Mouse (Mus musculus) heart, adult 2 months (tissue): ENCODE results near the gene Syce3. TPM values are rescaled to one million over a fixed set of nuclear protein-coding genes. Genes with fewer than 3 reads are reported as not detected.

Source experiments
- DNase-seq, 2 experiments: peaks; one replicate each; pipeline ENCODE4 v3.0.0; 2021
- H3K27ac ChIP-seq: fragments of 200-600 bp; 2 replicates; pipeline ENCODE4 v1.8.1; 2022
- H3K27me3 ChIP-seq: fragments of 200-500 bp; 2 replicates; pipeline ENCODE4 v1.6.1; 2012; ENCODE audit warnings: mild to moderate bottlenecking, low read length, inconsistent platforms, mixed read lengths; ENCODE audit not compliant: control insufficient read depth, insufficient read depth
- H3K36me3 ChIP-seq: fragments of 200-500 bp; 2 replicates; pipeline ENCODE4 v1.6.1; 2012; ENCODE audit warnings: low read length, inconsistent platforms; ENCODE audit not compliant: control insufficient read depth, insufficient read depth
- H3K4me1 ChIP-seq: fragments of 200-500 bp; 2 replicates; pipeline ENCODE4 v1.6.1; 2011; ENCODE audit warnings: low read length; ENCODE audit not compliant: control insufficient read depth, insufficient read depth
- H3K4me3 ChIP-seq: fragments of 200-600 bp; 2 replicates; pipeline ENCODE4 v1.8.1; 2022
- H3K79me2 ChIP-seq: fragments of 200-500 bp; replicated peaks from 2 replicates; pipeline ENCODE4 v1.6.1; 2012; ENCODE audit warnings: mild to moderate bottlenecking, inconsistent platforms, low read length, moderate library complexity, mixed read lengths; ENCODE audit not compliant: control insufficient read depth, insufficient read depth
- H3K9ac ChIP-seq: fragments of 200-500 bp; 2 replicates; pipeline ENCODE4 v1.6.1; 2012; ENCODE audit warnings: low read depth, mild to moderate bottlenecking, control low read depth, inconsistent platforms, low read length, mixed read lengths
- CTCF ChIP-seq: fragments of 200-600 bp; IDR thresholded peaks from 2 replicates; pipeline ENCODE4 v1.8.1; 2022; ENCODE audit warnings: antibody characterized with exemption, mild to moderate bottlenecking, moderate library complexity
- EP300 ChIP-seq: fragments of 200-500 bp; IDR thresholded peaks from 2 replicates; pipeline ENCODE4 v1.6.1; 2011; ENCODE audit warnings: low read depth, low read length, control low read depth; ENCODE audit not compliant: insufficient read depth
- POLR2A ChIP-seq: fragments of 200-500 bp; IDR thresholded peaks from 2 replicates; pipeline ENCODE4 v1.6.1; 2011; ENCODE audit warnings: mild to moderate bottlenecking, low read depth, low read length, control low read depth; ENCODE audit not compliant: insufficient read depth
- WGBS: fragments of 180-500 bp; shearing (Covaris S2); methylation state at CpG from one replicate; pipeline ENCODE4 v1.1.7; 2018; 5-methylcytosine and 5-hydroxymethylcytosine counted together
- intact Hi-C: fragments of 180-260 bp; cut with DNase I; formaldehyde crosslinking; loops from one replicate; pipeline ENCODE4 v1.15.1; 2025
- polyA plus RNA-seq: library from polyadenylated mRNA; depleted of rRNA; stranded (reverse); fragments of >200 nt; gene quantifications from 2 replicates; pipeline ENCODE4 v1.2.3, GENCODE M21; 2012
- total RNA-seq, 2 experiments: library from RNA; stranded (reverse); gene quantifications; 2 replicates each; pipeline ENCODE4 v1.2.3; 2021

Gene Syce3
- total and polyA plus RNA-seq, 3 experiments, result not detected

GRCm38 (mm10) chr15:89363051-89363450 lies 47.3 kb downstream of the Syce3 start:
- no peaks in the 10 kb centered on the region; the same call in 1 of the 2 replicates for H3K79me2 ChIP-seq
- H3K36me3 ChIP-seq, result no peaks in the 10 kb centered on the region

GRCm38 (mm10) chr15:89358784-89359183 lies 51.5 kb downstream of the Syce3 start:
- DNase-seq, result no peak
- intact Hi-C loops, result no loop called here
- WGBS, result 50% methylated on average over 3 of the region's 3 CpGs

More at GRCm38 (mm10) chr15:89363051-89363450, 47.3 kb downstream of the Syce3 start:
- Histone ChIP-seq H3K4me1 (no peaks in the 10 kb centered on the region), H3K27ac (no peak overlapping the region), H3K9ac (no peak overlapping the region), H3K27me3 (no peaks in the 10 kb centered on the region), H3K4me3 (no peak overlapping the region)
- TF ChIP-seq CTCF (no peak), POLR2A (no peak)
- 82% methylated on average over 7 of the region's 7 CpGs for WGBS
- intact Hi-C loops, result no loop called here
- no peak for DNase-seq

GRCm38 (mm10) chr15:89356372-89356771 lies 53.9 kb downstream of the Syce3 start:
- Histone ChIP-seq H3K4me1 (peaks cover 6% of the 10 kb centered on the region), H3K9ac (no peak overlapping the region), H3K4me3 (peak overlapping the region; percentile 97), H3K27me3 (no peaks in the 10 kb centered on the region), H3K36me3 (no peaks in the 10 kb centered on the region), H3K27ac (peak overlapping the region; percentile 90), H3K79me2 (peaks cover 3% of the 10 kb centered on the region)
- intact Hi-C loops, result no loop called here
- DNase-seq, result no peak
- under 1% methylated on average over 15 of the region's 15 CpGs for WGBS
- TF ChIP-seq POLR2A (no peak), CTCF (no peak), EP300 (no peak)

More at GRCm38 (mm10) chr15:89358784-89359183, 51.5 kb downstream of the Syce3 start:
- Histone ChIP-seq H3K9ac (no peak overlapping the region), H3K79me2 (peaks cover 3% of the 10 kb centered on the region), H3K4me1 (peaks cover 6% of the 10 kb centered on the region), H3K27me3 (no peaks in the 10 kb centered on the region), H3K36me3 (no peaks in the 10 kb centered on the region), H3K27ac (no peak overlapping the region), H3K4me3 (no peak overlapping the region)
- no peak for TF ChIP-seq EP300
- TF ChIP-seq POLR2A, result no peak
- TF ChIP-seq CTCF, result no peak

GRCm38 (mm10) chr15:89355241-89356187 lies 54.8 kb downstream of the Syce3 start, which contains the start of the genes Lmf2 and Ncaph2:
TSS of gene Lmf2 (minus strand) at chr15:89355659.
TSS of gene Ncaph2 (plus strand) at chr15:89355719.
- Histone ChIP-seq H3K27me3 (no peaks in the 10 kb centered on the region), H3K36me3 (no peaks in the 10 kb centered on the region; the same call in 1 of the 2 replicates), H3K4me3 (peak within 1 kb of the TSS; percentile 97), H3K9ac (peak within 1 kb of the TSS; percentile 95), H3K79me2 (peaks cover 3% of the 10 kb centered on the region), H3K27ac (peak within 1 kb of the TSS; percentile 90), H3K4me1 (peaks cover 7% of the 10 kb centered on the region)
- TF ChIP-seq POLR2A (peak; percentile 57), EP300 (0 out of 2 replicates have a peak, but pooled peaks have one; percentile 33), CTCF (no peak)
- peak; percentile 95 to 98 for DNase-seq
- under 1% methylated on average over 64 of the region's 64 CpGs for WGBS
- intact Hi-C loops, result loop anchor here (2.0 kb wide), 2 partner anchors 17 to 41 kb away; partner anchors contain the start of genes Sbf1 and Sco2

- Histone ChIP-seq H3K4me1 (peaks cover 7% of the 10 kb centered on the region), H3K9ac (peak overlapping the region; percentile 95), H3K79me2 (peaks cover 3% of the 10 kb centered on the region), H3K36me3 (no peaks in the 10 kb centered on the region; the same call in 1 of the 2 replicates), H3K27ac (peak overlapping the region; percentile 90; the same call in 1 of the 2 replicates), H3K4me3 (peak overlapping the region; percentile 97), H3K27me3 (no peaks in the 10 kb centered on the region)
- 41% methylated on average over 7 of the region's 7 CpGs for WGBS
- intact Hi-C loops, result loop anchor here (2.0 kb wide), 2 partner anchors 18 to 40 kb away; partner anchors contain the start of genes Sbf1 and Sco2
- no peak for TF ChIP-seq POLR2A
- no peak for TF ChIP-seq CTCF
- no peak for TF ChIP-seq EP300
- DNase-seq, result no peak
These were observed 55.8 kb downstream of the Syce3 start for GRCm38 (mm10) chr15:89354455-89354854.

- peaks cover 7% of the 10 kb centered on the region for H3K4me1 ChIP-seq
- intact Hi-C loops, result loop anchor here (2.0 kb wide), 2 partner anchors 19 to 39 kb away; partner anchors contain the start of genes Sbf1 and Sco2
- H3K79me2 ChIP-seq, result peaks cover 3% of the 10 kb centered on the region
- H3K4me3 ChIP-seq, result no peak overlapping the region
- no peak overlapping the region for H3K9ac ChIP-seq
- no peaks in the 10 kb centered on the region for H3K27me3 ChIP-seq
- H3K27ac ChIP-seq, result no peak overlapping the region
- no peak for TF ChIP-seq EP300
- TF ChIP-seq POLR2A, result no peak
- no peak for TF ChIP-seq CTCF
- WGBS, result 95% methylated on average over 16 of the region's 16 CpGs
- no peaks in the 10 kb centered on the region; the same call in 1 of the 2 replicates for H3K36me3 ChIP-seq
- no peak for DNase-seq
These were observed 56.5 kb downstream of the Syce3 start for GRCm38 (mm10) chr15:89353837-89354236.
